ENCODE assay signal across 7 mouse cellular contexts in the genomic region with DNA sequence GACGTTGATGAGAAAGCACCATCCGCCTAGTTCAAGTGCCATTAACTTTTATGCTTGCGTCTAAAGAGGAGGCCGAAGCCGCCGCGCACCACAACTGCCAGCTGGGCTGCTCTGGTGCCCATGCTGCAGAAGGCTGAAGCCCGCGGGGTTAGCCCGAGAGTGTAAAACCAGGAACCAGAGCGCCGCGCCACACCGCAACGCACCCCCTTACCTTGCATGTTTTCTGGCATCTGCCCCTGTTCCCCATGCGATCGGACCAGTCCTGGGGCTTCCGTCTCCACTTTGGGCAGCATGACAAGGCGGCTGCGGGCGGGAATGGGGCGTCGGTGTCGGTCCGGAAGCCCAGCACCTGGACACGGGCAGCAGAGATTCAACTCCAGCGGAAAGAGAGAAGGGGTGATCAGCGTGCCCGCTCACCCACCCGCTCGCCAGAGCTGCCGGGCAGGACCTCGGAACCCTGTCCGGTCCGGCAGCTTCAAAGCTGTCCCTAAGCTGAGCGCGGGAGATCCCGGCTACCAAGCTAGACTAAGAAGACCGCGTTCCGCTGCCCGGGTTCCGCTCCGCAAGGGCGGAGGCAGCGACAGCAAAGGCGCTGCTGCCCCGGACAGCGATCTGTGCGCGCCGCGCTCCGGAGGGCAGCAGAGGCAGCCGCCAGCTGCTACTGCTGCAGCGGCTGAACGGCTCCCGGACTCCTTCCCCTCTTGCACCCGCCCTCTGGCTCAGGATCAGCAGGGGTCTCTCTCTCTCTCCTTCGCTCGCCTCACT. TPM values are rescaled to one million over a fixed set of nuclear protein-coding genes. Genes with fewer than 3 reads are reported as not detected.
DNase-seq lines count a peak whose midpoint lies in the region; ATAC-seq and TF ChIP-seq lines count a peak whose summit lies in the region.

No protein-coding gene starts in this region.

- no peak overlapping the region; the same call in 1 of the 2 replicates for H3K27ac ChIP-seq in ES-E14 (ENCODE audit: insufficient read depth, low read depth, low read length, poor library complexity, severe bottlenecking)
- H3K27ac ChIP-seq in forebrain, embryonic 13.5 days, result no peak overlapping the region
- no peak overlapping the region for H3K27ac ChIP-seq in hindbrain, postnatal 0 days
- H3K27ac ChIP-seq in liver, embryonic 16.5 days (ENCODE audit: low read length), result peak overlapping the region; percentile 66
- H3K27ac ChIP-seq in neural tube, embryonic 14.5 days (ENCODE audit: low read depth, low read length), result no peak overlapping the region

- H3K4me3 ChIP-seq in ES-E14 (ENCODE audit: insufficient read depth in 1 of 2, low read depth in 1 of 2, low read length in 2 of 2, poor library complexity in 1 of 2, severe bottlenecking in 1 of 2), result peak overlapping the region; percentile 67 to 71
- peak overlapping the region; percentile 47 for H3K4me3 ChIP-seq in forebrain, embryonic 13.5 days
- H3K4me3 ChIP-seq in hindbrain, postnatal 0 days (ENCODE audit: low read length), result peak overlapping the region; percentile 41
- H3K4me3 ChIP-seq in liver, embryonic 16.5 days (ENCODE audit: low read depth, low read length), result peak overlapping the region; percentile 56
- peak overlapping the region; percentile 41 for H3K4me3 ChIP-seq in neural tube, embryonic 14.5 days (ENCODE audit: low read depth, low read length)

- TF ChIP-seq CTCF in hindbrain, postnatal 0 days (IDR thresholded peaks at IDR 0.05; ENCODE audit: low read depth), result no peak

- 0% methylated on average over 61 of the region's 61 CpGs for WGBS in forebrain, embryonic 13.5 days
- WGBS in hindbrain, postnatal 0 days, result under 1% methylated on average over 60 of the region's 61 CpGs
- WGBS in liver, embryonic 16.5 days (ENCODE audit: insufficient replicate concordance), result 0% methylated on average over 61 of the region's 61 CpGs
- WGBS in neural tube, embryonic 14.5 days, result under 1% methylated on average over 60 of the region's 61 CpGs

- peaks cover 19% of the 10 kb centered on the region for H3K36me3 ChIP-seq in ES-E14 (ENCODE audit: control insufficient read depth, insufficient read depth, low read length, poor library complexity, severe bottlenecking)
- H3K36me3 ChIP-seq in forebrain, embryonic 13.5 days (ENCODE audit: poor library complexity, severe bottlenecking), result no peaks in the 10 kb centered on the region
- H3K36me3 ChIP-seq in hindbrain, postnatal 0 days (ENCODE audit: insufficient read depth, low read length), result no peaks in the 10 kb centered on the region
- H3K36me3 ChIP-seq in liver, embryonic 16.5 days (ENCODE audit: control insufficient read depth, insufficient read depth), result no peaks in the 10 kb centered on the region
- H3K36me3 ChIP-seq in neural tube, embryonic 14.5 days (ENCODE audit: control insufficient read depth, insufficient read depth, low read length), result no peaks in the 10 kb centered on the region

- H3K27me3 ChIP-seq in forebrain, embryonic 13.5 days, result peaks cover 97% of the 10 kb centered on the region
- peaks cover 80% of the 10 kb centered on the region for H3K27me3 ChIP-seq in hindbrain, postnatal 0 days (ENCODE audit: insufficient read depth, low read length)
- H3K27me3 ChIP-seq in liver, embryonic 16.5 days (ENCODE audit: control insufficient read depth, insufficient read depth, low read depth, low read length), result peaks cover 72% of the 10 kb centered on the region
- H3K27me3 ChIP-seq in neural tube, embryonic 14.5 days (ENCODE audit: control insufficient read depth, insufficient read depth, low read length), result peaks cover 74% of the 10 kb centered on the region

- ATAC-seq in forebrain, embryonic 13.5 days, result peak; percentile 66
- ATAC-seq in hindbrain, postnatal 0 days, result peak; percentile 57; the same call in 1 of the 2 replicates
- ATAC-seq in liver, embryonic 16.5 days (ENCODE audit: low read depth), result peak; percentile 33
- peak; percentile 75 for ATAC-seq in neural tube, embryonic 14.5 days (ENCODE audit: low read depth)

- no peak for DNase-seq in ES-E14 (ENCODE audit: low read depth, low spot score)
- peak; percentile 18 for DNase-seq in adrenal gland, adult 8-10 months
- DNase-seq in hindbrain, postnatal 0 days (ENCODE audit: low spot score), result peak; percentile 67
- no peak for DNase-seq in B cell, adult 2 months

- no peaks in the 10 kb centered on the region for H3K9me3 ChIP-seq in ES-E14 (ENCODE audit: control insufficient read depth, insufficient read depth, low read depth, low read length)
- peaks cover 5% of the 10 kb centered on the region; the same call in 1 of the 2 replicates for H3K9me3 ChIP-seq in forebrain, embryonic 13.5 days (replicated peaks)
- no peaks in the 10 kb centered on the region for H3K9me3 ChIP-seq in hindbrain, postnatal 0 days (ENCODE audit: low read length)
- no peaks in the 10 kb centered on the region for H3K9me3 ChIP-seq in liver, embryonic 16.5 days (replicated peaks; ENCODE audit: control insufficient read depth, low read length)
- no peaks in the 10 kb centered on the region for H3K9me3 ChIP-seq in neural tube, embryonic 14.5 days (ENCODE audit: control insufficient read depth, low read length)

- peak overlapping the region; percentile 68 for H3K9ac ChIP-seq in ES-E14 (ENCODE audit: insufficient read depth, low read depth, low read length, poor library complexity, severe bottlenecking)
- H3K9ac ChIP-seq in forebrain, embryonic 13.5 days, result peak overlapping the region; percentile 59
- peak overlapping the region; percentile 25; the same call in 1 of the 2 replicates for H3K9ac ChIP-seq in hindbrain, postnatal 0 days (replicated peaks; ENCODE audit: low read length)
- peak overlapping the region; percentile 50; the same call in 1 of the 2 replicates for H3K9ac ChIP-seq in liver, embryonic 16.5 days (ENCODE audit: low read depth, low read length)
- peak overlapping the region; percentile 46; the same call in 1 of the 2 replicates for H3K9ac ChIP-seq in neural tube, embryonic 14.5 days (replicated peaks; ENCODE audit: low read depth, low read length)

- in situ Hi-C loops in ES-E14 (cut with MboI; ENCODE audit: low sequenced_read_pairs in 2 of 2, unreplicated experiment in 2 of 2), result no loop called here

- H3K4me2 ChIP-seq in forebrain, embryonic 13.5 days, result peak overlapping the region; percentile 88
- peak overlapping the region; percentile 80 for H3K4me2 ChIP-seq in hindbrain, postnatal 0 days (ENCODE audit: low read depth, low read length)
- H3K4me2 ChIP-seq in liver, embryonic 16.5 days (ENCODE audit: low read depth, low read length), result peak overlapping the region; percentile 45
- H3K4me2 ChIP-seq in neural tube, embryonic 14.5 days (ENCODE audit: low read depth, low read length), result peak overlapping the region; percentile 86

- H3K4me1 ChIP-seq in ES-E14 (ENCODE audit: control insufficient read depth in 2 of 2, insufficient read depth in 2 of 2, low read length in 2 of 2, poor library complexity in 1 of 2), result peaks cover 7 to 10% of the 10 kb centered on the region in 2 experiments
- peaks cover 47% of the 10 kb centered on the region for H3K4me1 ChIP-seq in forebrain, embryonic 13.5 days
- H3K4me1 ChIP-seq in hindbrain, postnatal 0 days (ENCODE audit: insufficient read depth, low read length), result peaks cover 7% of the 10 kb centered on the region; the same call in 1 of the 2 replicates
- H3K4me1 ChIP-seq in liver, embryonic 16.5 days (ENCODE audit: control insufficient read depth, low read depth, low read length), result no peaks in the 10 kb centered on the region; the same call in 1 of the 2 replicates
- peaks cover 16% of the 10 kb centered on the region for H3K4me1 ChIP-seq in neural tube, embryonic 14.5 days (ENCODE audit: control insufficient read depth, insufficient read depth, low read length)

TF ChIP-seq in ES-E14, 5 proteins besides CTCF, POLR2A, EP300 and RAD21:
- no peak for TF ChIP-seq HCFC1 (IDR thresholded peaks at IDR 0.05; ENCODE audit: borderline replicate concordance, insufficient read depth, low read length)
- no peak for TF ChIP-seq ZC3H11A (IDR thresholded peaks at IDR 0.05; ENCODE audit: borderline replicate concordance, low read depth, low read length)
- TF ChIP-seq ZNF384 (IDR thresholded peaks at IDR 0.05; ENCODE audit: low read depth, low read length), result no peak
- no peak for TF ChIP-seq CHD2 (IDR thresholded peaks at IDR 0.05; ENCODE audit: low read depth, low read length)
- TF ChIP-seq MAFK (IDR thresholded peaks at IDR 0.05; ENCODE audit: insufficient read depth, low read depth, low read length), result no peak

RNA-seq across cellular contexts. Expression of a gene that starts 11.6 kb away (rescaled TPM):
- 24.6 and 35.4 TPM in 2 replicates for total RNA-seq in ES-E14 (2012; rRNA removed)
- total RNA-seq in adrenal gland, adult 8-10 months (2022), result 1 to 10 TPM; 1.7 to 4.0 (median 2.6) TPM
- polyA plus RNA-seq in forebrain, embryonic 13.5 days (2015; fragmentation: Nextera tagmentation; extraction: Ambion mirVana), result 0.35 and 0.48 TPM in 2 replicates
- 0.68 and 0.84 TPM in 2 replicates for total RNA-seq in hindbrain, postnatal 0 days (2014; rRNA removed)
- 0.31 and 0.32 TPM in 2 replicates for polyA plus RNA-seq in hindbrain, postnatal 0 days (2015; fragmentation: Nextera tagmentation; extraction: Ambion mirVana)
- 2.2 and 2.9 TPM in 2 replicates for polyA plus RNA-seq in liver, embryonic 16.5 days (2015; fragmentation: Nextera tagmentation; extraction: Ambion mirVana)
- 1.4 and 1.5 TPM in 2 replicates for polyA plus RNA-seq in neural tube, embryonic 14.5 days (2014; fragmentation: Nextera tagmentation; extraction: Ambion mirVana)

Comparison
In these comparisons a context has a peak if more than half of its experiments do, and no peak if none do; other contexts are left out.
1. DNase-seq: peak in adrenal gland, adult 8-10 months (single experiment) and hindbrain, postnatal 0 days (single experiment); none in ES-E14 (single experiment) and B cell, adult 2 months (0 of 2).
2. Peak in every context shown above with its lines, with median percentiles within 50 percentile points of each other: H3K4me3 ChIP-seq, H3K9ac ChIP-seq, ATAC-seq and H3K4me2 ChIP-seq.